Mouse (Mus musculus): ENCODE measurements around the gene Kank4. TPM values are rescaled to one million over a fixed set of nuclear protein-coding genes. Genes with fewer than 3 reads are reported as not detected.
"Not testable (repeated sequence)": the region's sequence is repeated elsewhere in the genome, so short reads cannot be mapped to it uniquely, and the experiment has no call there.

Gene Kank4
- total RNA-seq, 1 experiment from 2014 or later = not detected

- ATAC-seq (replicated peaks in 1 of 2; ENCODE audit: insufficient read depth in 1 of 2, low FRiP score in 2 of 2, low TSS enrichment in 1 of 2, low read depth in 1 of 2, poor library complexity in 2 of 2, severe bottlenecking in 2 of 2) = no peak
Measured at GRCm38 (mm10) chr4:98743209-98743905, 74.0 kb downstream of the Kank4 start.

- no peak for ATAC-seq (replicated peaks in 1 of 2; ENCODE audit: insufficient read depth in 1 of 2, low FRiP score in 2 of 2, low TSS enrichment in 1 of 2, low read depth in 1 of 2, poor library complexity in 2 of 2, severe bottlenecking in 2 of 2)
Measured at GRCm38 (mm10) chr4:98739753-98740152, 77.6 kb downstream of the Kank4 start.

DNA sequence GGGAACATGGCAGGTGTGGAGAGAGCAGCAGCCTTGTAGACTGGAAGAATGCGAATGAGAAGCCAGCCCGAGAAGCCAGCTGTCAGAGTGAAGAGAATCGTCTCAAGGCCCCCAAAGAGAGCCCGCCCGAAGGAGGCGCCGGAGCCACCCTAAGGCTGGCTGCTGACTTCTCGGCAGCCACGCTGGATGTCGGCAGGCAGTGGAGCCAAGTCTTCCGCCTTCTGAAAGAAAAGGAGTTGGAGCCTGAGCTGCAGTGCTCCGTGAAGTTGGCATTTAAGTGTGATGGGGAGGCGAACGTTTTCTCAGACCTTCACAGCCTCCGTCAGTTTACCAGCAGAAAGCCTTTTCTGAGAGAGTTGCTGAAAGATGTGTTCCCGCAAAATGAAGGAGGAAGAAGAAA lies 83.7 kb downstream of the Kank4 start:
- ATAC-seq (replicated peaks in 1 of 2; ENCODE audit: insufficient read depth in 1 of 2, low FRiP score in 2 of 2, low TSS enrichment in 1 of 2, low read depth in 1 of 2, poor library complexity in 2 of 2, severe bottlenecking in 2 of 2) = no peak

DNA sequence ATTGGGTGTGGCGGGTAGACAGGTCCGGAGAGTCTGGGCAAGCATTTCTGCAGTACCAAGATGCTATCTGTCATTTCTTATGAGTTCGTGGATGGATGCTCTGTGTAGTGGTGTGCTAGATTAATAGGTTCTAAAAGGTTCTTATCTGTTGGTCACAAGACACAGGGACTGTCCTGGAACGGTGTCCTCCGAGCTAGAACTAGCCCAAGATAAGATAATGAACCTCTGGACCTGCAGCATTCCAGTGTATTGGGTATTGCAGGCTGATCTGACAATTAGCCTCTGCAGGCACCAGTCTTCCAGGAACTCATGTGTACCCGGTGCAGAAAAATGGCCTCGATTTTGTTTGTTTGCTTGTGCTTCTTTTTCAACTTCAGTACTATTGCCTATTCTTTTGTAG lies 88.6 kb downstream of the Kank4 start:
- ATAC-seq (replicated peaks in 1 of 2; ENCODE audit: insufficient read depth in 1 of 2, low FRiP score in 2 of 2, low TSS enrichment in 1 of 2, low read depth in 1 of 2, poor library complexity in 2 of 2, severe bottlenecking in 2 of 2) = no peak

GRCm38 (mm10) chr4:98727959-98728347 lies 89.4 kb downstream of the Kank4 start:
- ATAC-seq (replicated peaks in 1 of 2; ENCODE audit: insufficient read depth in 1 of 2, low FRiP score in 2 of 2, low TSS enrichment in 1 of 2, low read depth in 1 of 2, poor library complexity in 2 of 2, severe bottlenecking in 2 of 2) = 0 out of 4 replicates have a peak, but pooled peaks of 1 of the 2 experiments have one; percentile 22

GRCm38 (mm10) chr4:98727295-98727958 lies 89.9 kb downstream of the Kank4 start:
- 0 out of 4 replicates have a peak, but pooled peaks have one; percentile 20 to 25 for ATAC-seq (replicated peaks in 1 of 2; ENCODE audit: insufficient read depth in 1 of 2, low FRiP score in 2 of 2, low TSS enrichment in 1 of 2, low read depth in 1 of 2, poor library complexity in 2 of 2, severe bottlenecking in 2 of 2)

- ATAC-seq (replicated peaks in 1 of 2; ENCODE audit: insufficient read depth in 1 of 2, low FRiP score in 2 of 2, low TSS enrichment in 1 of 2, low read depth in 1 of 2, poor library complexity in 2 of 2, severe bottlenecking in 2 of 2) = peak; percentile 33 to 51
Measured at GRCm38 (mm10) chr4:98726590-98727237, 90.6 kb downstream of the Kank4 start, which contains the start of gene L1td1. Gene L1td1 (plus strand): TSS chr4:98726734.

DNA sequence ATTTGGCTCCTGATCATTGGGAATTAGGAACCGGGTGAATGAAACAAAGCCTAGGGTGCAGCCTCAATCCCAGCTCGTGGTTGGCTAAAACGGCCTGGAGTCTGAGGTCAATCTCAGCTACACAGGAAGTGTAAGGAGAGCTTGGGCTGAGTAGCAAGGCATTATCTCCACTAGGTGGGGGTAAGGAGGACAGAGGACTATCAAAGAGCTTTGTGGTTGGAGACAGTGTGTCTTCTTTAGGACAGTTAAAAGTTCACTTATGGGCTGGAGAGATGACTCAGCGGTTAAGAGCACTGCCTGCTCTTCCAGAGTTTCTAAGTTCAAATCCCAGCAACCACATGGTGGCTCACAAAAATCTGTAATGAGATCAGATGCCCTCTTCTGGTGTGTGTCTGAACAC lies 91.9 kb downstream of the Kank4 start:
- no peak for ATAC-seq (replicated peaks in 1 of 2; ENCODE audit: insufficient read depth in 1 of 2, low FRiP score in 2 of 2, low TSS enrichment in 1 of 2, low read depth in 1 of 2, poor library complexity in 2 of 2, severe bottlenecking in 2 of 2)

GRCm38 (mm10) chr4:98724682-98725081 lies 92.7 kb downstream of the Kank4 start:
- ATAC-seq (replicated peaks in 1 of 2; ENCODE audit: insufficient read depth in 1 of 2, low FRiP score in 2 of 2, low TSS enrichment in 1 of 2, low read depth in 1 of 2, poor library complexity in 2 of 2, severe bottlenecking in 2 of 2) = not testable (repeated sequence)

DNA sequence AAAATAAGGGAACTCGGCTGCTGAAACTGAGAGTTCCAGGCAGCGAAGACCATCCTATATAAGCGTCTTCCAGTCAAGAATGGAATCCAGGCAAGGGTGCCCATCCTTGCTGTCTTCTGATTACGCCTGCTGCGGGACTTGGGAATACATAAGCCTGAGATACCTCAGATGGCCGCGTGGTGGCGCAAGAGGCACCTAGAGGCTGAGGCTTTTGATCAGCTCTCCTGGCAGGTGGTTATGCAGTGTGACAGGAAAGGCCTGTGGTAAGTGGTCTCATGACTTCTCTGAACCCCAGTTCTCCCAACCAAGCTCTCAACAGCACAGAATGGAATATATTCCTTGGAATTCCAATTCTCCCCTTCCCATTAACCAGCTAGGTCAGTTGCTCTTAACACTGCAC lies 94.9 kb downstream of the Kank4 start:
- peak; percentile 74 to 86 for ATAC-seq (replicated peaks in 1 of 2; ENCODE audit: insufficient read depth in 1 of 2, low FRiP score in 2 of 2, low TSS enrichment in 1 of 2, low read depth in 1 of 2, poor library complexity in 2 of 2, severe bottlenecking in 2 of 2)

DNA sequence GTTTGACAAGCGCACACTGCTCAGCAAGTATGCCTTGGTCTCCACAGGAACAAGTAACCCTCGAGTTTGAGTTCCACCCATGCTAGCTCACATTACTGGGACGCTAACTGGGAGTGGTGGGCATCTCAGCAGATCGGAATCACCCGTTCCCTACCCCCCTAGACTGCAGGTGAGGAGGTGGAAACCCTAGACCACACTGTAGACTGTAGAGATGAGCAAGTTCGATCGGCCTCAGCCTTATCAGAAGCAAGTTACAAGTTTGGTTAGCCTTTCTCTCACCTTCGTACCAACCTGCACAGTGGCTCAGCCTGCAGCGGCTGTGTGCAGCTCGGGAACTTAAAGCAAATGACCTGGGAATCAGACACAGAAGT lies 98.8 kb downstream of the Kank4 start:
- ATAC-seq (replicated peaks in 1 of 2; ENCODE audit: insufficient read depth in 1 of 2, low FRiP score in 2 of 2, low TSS enrichment in 1 of 2, low read depth in 1 of 2, poor library complexity in 2 of 2, severe bottlenecking in 2 of 2) = no peak

GRCm38 (mm10) chr4:98717735-98718546 lies 99.4 kb downstream of the Kank4 start:
- no peak for ATAC-seq (replicated peaks in 1 of 2; ENCODE audit: insufficient read depth in 1 of 2, low FRiP score in 2 of 2, low TSS enrichment in 1 of 2, low read depth in 1 of 2, poor library complexity in 2 of 2, severe bottlenecking in 2 of 2)

- no peak for ATAC-seq (replicated peaks in 1 of 2; ENCODE audit: insufficient read depth in 1 of 2, low FRiP score in 2 of 2, low TSS enrichment in 1 of 2, low read depth in 1 of 2, poor library complexity in 2 of 2, severe bottlenecking in 2 of 2)
Measured at GRCm38 (mm10) chr4:98710891-98711290, 106.4 kb downstream of the Kank4 start.

Other genes starting within 250 kb of the Kank4 start
- 0.44 TPM in 1 of 2 replicates, not detected in the other for gene L1td1, start 90.8 kb downstream of the Kank4 start, total RNA-seq (2017)
- gene I0C0044D17Rik, start 6.3 kb upstream of the Kank4 start, total RNA-seq (2017) = not detected in 2 replicates
- 141 and 149 TPM in 2 replicates for gene Usp1, start 106.3 kb upstream of the Kank4 start, total RNA-seq (2017)
- 1.1 and 2.1 TPM in 2 replicates for gene Angptl3, start 213.4 kb upstream of the Kank4 start, total RNA-seq (2017)

Data from hematopoietic stem cell, adult 5-6 weeks (primary cell).